Mouse (Mus musculus) ovary, postnatal 14 days (tissue): Measurements from ENCODE around the gene Ampd3.
A peak's percentile ranks its signal among the peaks of the same experiment; 100 is the strongest.

Experiments
- DNase-seq: peaks from one replicate; pipeline ENCODE4 v3.0.0; 2022; ENCODE audit warnings: low spot score

Gene Ampd3

DNA sequence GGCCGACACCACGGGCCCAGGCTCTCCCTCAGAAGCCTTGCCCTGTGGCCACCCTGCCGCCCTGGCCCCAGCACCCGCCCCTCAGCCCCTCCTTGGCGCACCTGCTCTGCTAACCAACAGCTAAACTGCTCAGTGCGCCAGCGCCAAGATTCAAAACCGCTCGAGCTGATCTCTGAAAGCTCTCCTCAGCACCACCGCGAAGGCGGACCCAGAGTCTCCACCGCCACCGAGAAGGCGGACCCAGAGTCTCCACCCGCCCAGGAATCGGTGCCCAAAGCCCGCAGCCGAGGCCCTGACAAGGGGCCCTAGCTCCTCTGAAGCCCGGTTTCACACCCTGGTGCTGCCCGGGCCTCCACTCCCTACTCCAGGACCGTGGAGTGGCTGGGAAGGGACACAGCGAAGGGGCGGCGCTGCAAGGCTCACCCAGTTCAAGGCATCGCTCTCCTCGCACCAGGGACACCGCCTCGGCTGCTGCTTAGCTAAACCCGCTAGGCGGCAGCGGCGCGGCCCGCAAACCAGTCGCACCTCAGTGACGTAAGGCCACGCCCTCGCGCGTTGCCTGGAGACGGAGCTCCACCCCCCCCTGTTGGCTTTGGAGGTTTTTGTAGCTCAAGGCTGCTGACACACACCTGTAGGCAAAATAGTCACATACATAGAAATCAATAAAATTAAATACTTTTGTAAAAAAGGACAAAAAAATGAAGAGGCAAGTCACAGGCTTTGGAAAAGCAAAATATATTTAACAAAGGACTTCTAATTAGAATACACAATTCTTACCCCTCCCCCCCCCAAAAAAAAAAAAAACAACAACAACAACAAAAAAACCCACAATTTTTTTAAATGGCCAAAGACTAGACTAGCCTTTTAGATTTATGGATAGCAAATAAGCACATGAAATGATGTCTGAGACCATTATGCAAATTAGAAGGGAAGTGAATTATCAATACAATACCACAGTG is 76.2 kb downstream of the Ampd3 start, which contains the start of gene Rnf141:
Rnf141 (minus strand) TSS at position 542 of the 959 bp plus-strand sequence.
- peak; percentile 88 for DNase-seq

DNA sequence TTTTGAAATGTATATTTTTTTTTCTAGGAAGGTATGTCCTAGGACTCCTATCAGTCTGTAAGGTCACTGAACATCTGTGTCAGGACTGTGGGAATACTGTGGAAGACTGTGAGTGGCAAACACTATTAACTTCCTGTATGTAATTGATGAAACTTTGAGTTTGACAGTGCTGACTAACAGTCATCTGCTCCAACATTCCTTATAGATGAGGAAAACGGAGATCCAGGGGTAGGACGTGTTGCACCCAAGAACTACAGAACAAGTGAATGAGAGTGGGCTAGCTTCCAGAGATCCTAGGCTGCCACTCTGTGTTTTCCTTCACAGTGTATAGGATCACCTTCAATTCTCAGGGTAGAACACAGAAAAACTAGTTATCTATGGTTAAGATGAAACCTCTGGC is 79.3 kb downstream of the Ampd3 start:
- no peak for DNase-seq

DNA sequence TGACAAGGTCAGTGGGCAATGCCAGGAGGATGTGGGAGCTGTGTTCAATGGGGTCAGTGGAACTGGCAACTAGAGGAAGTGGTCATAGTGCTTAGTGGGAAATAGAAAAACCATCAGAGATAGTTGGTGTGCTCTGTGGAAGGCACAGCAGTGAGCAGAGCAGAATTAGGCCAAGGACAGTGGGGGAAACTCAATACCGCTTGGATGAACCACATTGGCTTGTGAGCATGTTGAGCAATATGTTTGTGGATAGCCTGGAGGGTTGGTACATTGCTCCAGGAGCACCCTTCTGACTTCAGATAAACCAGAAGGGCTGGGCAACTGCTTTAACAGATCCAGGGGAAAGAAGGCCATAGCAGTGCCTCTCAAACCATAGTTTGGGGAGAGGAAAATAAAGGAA is 80.4 kb downstream of the Ampd3 start:
- no peak for DNase-seq

DNA sequence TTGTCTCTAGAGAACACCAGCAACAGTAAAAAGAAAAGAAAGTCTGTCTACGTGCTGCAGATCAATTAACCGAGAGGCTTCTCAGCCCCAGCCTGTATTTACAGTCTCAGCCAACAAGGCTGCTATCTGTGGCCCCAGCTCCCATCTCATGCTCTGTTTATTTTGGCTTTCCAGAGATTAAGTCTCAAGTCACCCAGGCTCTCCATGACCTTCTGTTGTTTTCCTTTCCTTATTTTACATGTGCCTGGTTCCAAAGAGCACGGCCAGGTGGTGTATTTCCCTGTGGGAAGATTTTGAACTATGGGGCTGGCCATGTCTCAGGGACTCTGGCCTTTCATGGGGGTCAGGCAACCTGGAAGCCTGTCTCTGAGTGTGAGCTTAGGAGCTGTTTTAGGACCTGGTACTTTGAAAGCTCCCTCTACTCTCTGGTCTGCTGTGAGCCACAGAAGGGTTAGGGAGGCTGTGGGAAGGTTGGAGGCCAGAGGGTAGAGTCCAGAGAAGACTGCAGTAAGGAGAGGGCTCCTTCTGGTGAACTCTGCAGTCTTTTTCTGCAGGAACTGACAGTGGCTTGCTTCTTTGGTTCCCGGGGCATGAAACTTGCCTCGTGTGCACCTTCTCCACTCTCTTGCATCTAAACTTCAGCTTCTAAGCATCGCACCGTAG is 83.7 kb downstream of the Ampd3 start:
- no peak for DNase-seq

GRCm38 (mm10) chr7:110853611-110854010 is 85.6 kb downstream of the Ampd3 start:
- no peak for DNase-seq

DNA sequence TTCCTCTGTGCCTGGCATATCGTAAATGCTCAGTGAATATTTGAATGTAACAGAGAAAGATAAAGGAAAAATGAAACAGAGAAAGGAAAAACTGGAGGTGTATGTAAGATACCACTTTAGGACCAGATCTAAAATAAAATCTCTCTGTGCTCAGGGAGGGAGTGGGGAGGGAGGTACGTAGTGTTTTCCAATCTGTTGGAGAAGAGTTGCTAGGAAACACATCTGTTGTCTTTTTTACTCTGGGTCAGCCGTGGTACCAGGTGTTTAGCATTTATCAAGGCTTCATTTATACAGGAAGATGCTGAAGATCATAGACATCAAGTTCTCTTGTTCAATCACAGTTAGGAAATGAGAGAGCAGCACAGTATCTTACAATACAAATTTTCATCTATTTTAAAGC is 86.5 kb downstream of the Ampd3 start:
- no peak for DNase-seq

DNA sequence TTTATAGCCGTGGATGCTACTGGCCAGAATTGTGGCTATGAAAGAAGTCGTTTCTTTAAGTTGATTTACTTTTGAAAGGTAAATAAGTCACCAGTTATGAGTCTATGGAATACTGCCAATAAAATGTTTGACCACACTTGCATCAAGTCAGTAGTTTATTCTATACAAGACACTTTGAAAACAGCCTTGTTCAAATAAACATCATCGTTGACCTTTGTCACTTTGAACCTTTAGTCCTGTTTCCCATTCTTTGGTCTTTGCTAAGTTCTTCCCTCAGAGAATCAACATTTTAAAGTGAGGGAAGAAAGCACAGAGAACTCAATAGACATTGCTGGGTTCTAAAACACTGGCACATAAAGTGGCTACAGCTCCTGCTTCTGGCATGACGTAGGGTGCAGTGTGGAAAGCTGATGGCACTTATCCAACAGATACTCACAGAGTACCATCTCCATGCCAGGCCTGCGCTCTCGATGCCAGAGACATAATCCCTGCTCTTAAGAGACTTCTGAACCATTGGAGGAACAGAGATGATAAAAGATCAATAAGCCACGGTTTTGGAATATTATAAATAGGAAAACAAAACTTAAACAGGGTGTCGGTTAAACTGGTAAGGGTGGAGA is 87.0 kb downstream of the Ampd3 start:
- DNase-seq, result no peak

DNA sequence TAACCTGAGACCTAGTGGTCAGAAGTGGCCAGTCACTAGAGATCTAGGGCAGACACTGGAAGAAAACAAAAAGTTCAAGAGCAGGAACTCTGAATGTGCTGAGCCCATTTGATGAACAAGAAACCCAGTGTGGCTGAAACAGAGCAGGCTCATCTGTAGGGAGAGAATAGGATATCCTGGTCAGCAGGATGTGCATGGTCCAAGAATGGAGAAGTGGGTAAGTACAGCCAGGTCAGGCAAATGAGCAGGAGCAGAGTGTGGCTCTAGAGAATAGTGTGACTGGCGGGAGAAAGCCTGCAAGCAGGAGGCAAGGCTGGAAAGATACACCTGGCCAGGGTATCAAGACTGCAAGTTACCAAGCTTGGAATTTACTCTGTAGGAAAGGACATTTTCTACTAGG is 87.6 kb downstream of the Ampd3 start:
- no peak for DNase-seq

DNA sequence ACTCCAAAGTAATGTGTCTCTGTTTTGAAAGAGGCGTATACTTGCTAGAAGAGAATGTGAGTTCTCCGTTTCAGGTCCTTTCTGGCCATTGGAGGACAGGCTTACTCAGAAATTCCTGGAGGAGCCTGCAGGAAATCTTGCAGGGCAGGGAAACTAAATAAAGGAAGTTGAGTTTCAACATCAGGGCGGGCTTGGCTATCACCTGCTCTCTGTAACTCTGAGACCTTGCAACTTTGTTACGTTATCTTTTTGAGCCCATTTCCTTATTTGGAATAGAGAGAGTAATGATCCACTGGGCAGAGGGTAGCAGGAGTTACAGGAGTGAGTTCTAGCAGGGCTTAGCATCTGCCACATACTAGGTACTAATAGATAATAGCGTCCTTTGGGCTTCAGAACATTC is 92.1 kb downstream of the Ampd3 start:
- no peak for DNase-seq
